ENCODE assay signal across 9 mouse cellular contexts in genomic region chr4:31938416-31939106, GRCm38 (mm10). TPM values are rescaled to one million over a fixed set of nuclear protein-coding genes. Genes with fewer than 3 reads are reported as not detected.
DNase-seq lines count a peak whose midpoint lies in the region; ATAC-seq and TF ChIP-seq lines count a peak whose summit lies in the region.
"Had no signal": no experiment of that assay in that cellular context is flagged by ENCODE, and none has a peak within 500 bp of the region (broad histone marks: within the 10 kb centered on the region; RNA-seq: fewer than 3 reads in every experiment).

No protein-coding gene starts in this region.

- no peak for TF ChIP-seq POLR2A in lung, adult 2 months (IDR thresholded peaks at IDR 0.05; ENCODE audit: borderline replicate concordance, extremely low read depth, low read depth, low read length)

- TF ChIP-seq CTCF in lung, postnatal 0 days (IDR thresholded peaks at IDR 0.05): peak; percentile 66
- no peak for TF ChIP-seq CTCF in lung, adult 2 months (IDR thresholded peaks at IDR 0.05; ENCODE audit: insufficient read depth, low read length)

- no peak for DNase-seq in frontal cortex, postnatal 14 days (ENCODE audit: low spot score in 2 of 2)
- peak; percentile 68 for DNase-seq in lung, postnatal 0 days (ENCODE audit: low spot score)
- no peak for DNase-seq in lung, adult 2 months
- no peak for DNase-seq in ovary, postnatal 10 days (ENCODE audit: low spot score)
- DNase-seq in T-cell, adult 2 months (ENCODE audit: low spot score): no peak

- no peaks in the 10 kb centered on the region for H3K9me3 ChIP-seq in lung, postnatal 0 days (ENCODE audit: low read length)
- H3K9me3 ChIP-seq in forebrain, embryonic 12.5 days: no peaks in the 10 kb centered on the region
- H3K9me3 ChIP-seq in limb, embryonic 12.5 days: no peaks in the 10 kb centered on the region
- H3K9me3 ChIP-seq: G1E had no signal

- no peaks in the 10 kb centered on the region for H3K4me1 ChIP-seq in lung, postnatal 0 days (ENCODE audit: insufficient read depth, low read depth, low read length)
- peaks cover 5% of the 10 kb centered on the region for H3K4me1 ChIP-seq in lung, adult 2 months (ENCODE audit: control insufficient read depth, insufficient read depth, low read length)
- peaks cover 19% of the 10 kb centered on the region for H3K4me1 ChIP-seq in forebrain, embryonic 12.5 days
- H3K4me1 ChIP-seq in limb, embryonic 12.5 days (replicated peaks): peaks cover 17% of the 10 kb centered on the region

- ATAC-seq in frontal cortex, adult (ENCODE audit: low TSS enrichment): peak; percentile 88
- no peak for ATAC-seq in lung, postnatal 0 days
- peak; percentile 49 for ATAC-seq in forebrain, embryonic 12.5 days (ENCODE audit: low FRiP score)
- peak; percentile 67; the same call in 1 of the 2 replicates for ATAC-seq in limb, embryonic 12.5 days (ENCODE audit: insufficient number of reproducible peaks, insufficient read depth, low FRiP score, low TSS enrichment, low read depth)

- no peaks in the 10 kb centered on the region for H3K36me3 ChIP-seq in lung, postnatal 0 days (ENCODE audit: insufficient read depth, low read length)
- no peaks in the 10 kb centered on the region for H3K36me3 ChIP-seq in forebrain, embryonic 12.5 days (replicated peaks)
- H3K36me3 ChIP-seq in limb, embryonic 12.5 days: no peaks in the 10 kb centered on the region
- H3K36me3 ChIP-seq: G1E had no signal

- no peak overlapping the region for H3K27ac ChIP-seq in lung, postnatal 0 days (ENCODE audit: low read length)
- no peak overlapping the region for H3K27ac ChIP-seq in forebrain, embryonic 12.5 days
- H3K27ac ChIP-seq in limb, embryonic 12.5 days: no peak overlapping the region

- no peak overlapping the region for H3K4me3 ChIP-seq in lung, postnatal 0 days (ENCODE audit: low read depth, low read length)
- H3K4me3 ChIP-seq in lung, adult 2 months (replicated peaks; ENCODE audit: extremely low read depth, low read depth, low read length): no peak overlapping the region
- no peak overlapping the region for H3K4me3 ChIP-seq in forebrain, embryonic 12.5 days (replicated peaks)
- H3K4me3 ChIP-seq in limb, embryonic 12.5 days (replicated peaks): no peak overlapping the region

- no peaks in the 10 kb centered on the region for H3K27me3 ChIP-seq in lung, postnatal 0 days (replicated peaks; ENCODE audit: insufficient read depth, low read length)
- 0 out of 2 replicates have a peak, but pooled peaks cover 5% of the 10 kb centered on the region for H3K27me3 ChIP-seq in forebrain, embryonic 12.5 days
- H3K27me3 ChIP-seq in limb, embryonic 12.5 days: no peaks in the 10 kb centered on the region

- WGBS in lung, postnatal 0 days: 20% methylated on average over 9 of the region's 9 CpGs
- WGBS in lung, adult 2 months: 27% methylated on average over 9 of the region's 9 CpGs
- WGBS in forebrain, embryonic 12.5 days: 28% methylated on average over 9 of the region's 9 CpGs
- 14% methylated on average over 9 of the region's 9 CpGs for WGBS in limb, embryonic 12.5 days

- no peak overlapping the region for H3K9ac ChIP-seq in lung, postnatal 0 days (replicated peaks; ENCODE audit: low read depth)
- H3K9ac ChIP-seq in forebrain, embryonic 12.5 days: no peak overlapping the region
- H3K9ac ChIP-seq in limb, embryonic 12.5 days (replicated peaks): no peak overlapping the region

- no peak for TF ChIP-seq EP300 in lung, postnatal 0 days (IDR thresholded peaks at IDR 0.05)

- no peak overlapping the region for H3K4me2 ChIP-seq in lung, postnatal 0 days (replicated peaks; ENCODE audit: low read depth, low read length)
- H3K4me2 ChIP-seq in forebrain, embryonic 12.5 days: no peak overlapping the region
- peak overlapping the region; percentile 37 for H3K4me2 ChIP-seq in limb, embryonic 12.5 days

RNA-seq across cellular contexts. Expression of gene Map3k7, which starts 25.3 kb away (rescaled TPM):
- polyA plus RNA-seq in lung, postnatal 0 days (2015; fragmentation: Nextera tagmentation; extraction: Ambion mirVana): 14.5 and 16.4 TPM in 2 replicates
- polyA plus RNA-seq in lung, adult 2 months (2012; rRNA removed): 30.1 and 44.3 TPM in 2 replicates
- 45.1 and 47.5 TPM in 2 replicates for polyA plus RNA-seq in forebrain, embryonic 12.5 days (2016; fragmentation: Nextera tagmentation; extraction: Ambion mirVana)
- polyA plus RNA-seq in limb, embryonic 12.5 days (2016; fragmentation: Nextera tagmentation; extraction: Ambion mirVana): 51.9 and 54.2 TPM in 2 replicates
